Mouse (Mus musculus) heart, adult 2 months (tissue): Measurements from ENCODE around the gene Olfr1415.

Experiments
- CTCF ChIP-seq: fragments of 200-600 bp; IDR thresholded peaks from 2 replicates; pipeline ENCODE4 v1.8.1; 2022; ENCODE audit warnings: antibody characterized with exemption, mild to moderate bottlenecking, moderate library complexity
- EP300 ChIP-seq: fragments of 200-500 bp; IDR thresholded peaks from 2 replicates; pipeline ENCODE4 v1.6.1; 2011; ENCODE audit warnings: low read depth, low read length, control low read depth; ENCODE audit not compliant: insufficient read depth
- POLR2A ChIP-seq: fragments of 200-500 bp; IDR thresholded peaks from 2 replicates; pipeline ENCODE4 v1.6.1; 2011; ENCODE audit warnings: mild to moderate bottlenecking, low read depth, low read length, control low read depth; ENCODE audit not compliant: insufficient read depth

DNA sequence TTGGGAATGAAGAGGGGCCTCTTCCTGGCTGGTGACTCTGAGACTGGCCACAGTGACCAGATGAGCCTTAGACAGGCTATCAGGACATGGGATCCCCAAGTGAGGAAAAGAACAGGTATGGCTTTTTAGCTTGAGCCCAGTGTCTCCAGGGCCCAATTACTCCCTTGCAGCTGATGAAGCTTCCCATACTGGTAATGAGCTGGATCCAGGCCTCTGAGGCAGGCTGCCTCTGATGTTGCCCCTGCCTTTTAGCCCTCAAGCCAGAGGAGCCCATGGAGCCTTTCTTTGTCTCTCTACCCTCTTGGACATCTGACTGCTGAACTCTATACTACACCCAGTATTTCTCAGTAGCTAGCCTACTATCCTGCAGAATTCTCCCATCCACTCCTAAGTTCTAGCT lies 10.9 kb downstream of the Olfr1415 start, which contains the start of gene Olfr1416:
- TF ChIP-seq POLR2A = no peak
- no peak for TF ChIP-seq CTCF
- no peak for TF ChIP-seq EP300
